38 mouse cellular contexts compared by ENCODE assay signal in genomic region chr16:57049974-57050373, GRCm38 (mm10). TPM values are rescaled to one million over a fixed set of nuclear protein-coding genes. Genes with fewer than 3 reads are reported as not detected.
"Had no signal": no experiment of that assay in that cellular context is flagged by ENCODE, and none has a peak within 500 bp of the region (broad histone marks: within the 10 kb centered on the region; RNA-seq: fewer than 3 reads in every experiment).

No protein-coding gene starts in this region.

- H3K4me1 ChIP-seq: heart, embryonic 10.5 days; heart, embryonic 12.5 days; hindbrain, embryonic 10.5 days; hindbrain, embryonic 12.5 days; intestine, embryonic 15.5 days; limb, embryonic 13.5 days; limb, embryonic 15.5 days; liver, embryonic 12.5 days had no signal

- ATAC-seq: hindbrain, embryonic 16.5 days; inflammation-experienced regulatory T-cells, adult 6 months; intestine, embryonic 15.5 days; intestine, postnatal 0 days; liver, embryonic 12.5 days had no signal

- H3K9me3 ChIP-seq: heart, embryonic 10.5 days; heart, embryonic 12.5 days; hindbrain, embryonic 10.5 days; hindbrain, embryonic 12.5 days; intestine, embryonic 15.5 days; limb, embryonic 13.5 days; limb, embryonic 15.5 days; liver, embryonic 12.5 days had no signal

- H3K4me2 ChIP-seq: heart, embryonic 12.5 days; hindbrain, embryonic 12.5 days; hindbrain, embryonic 14.5 days; intestine, embryonic 15.5 days; limb, embryonic 13.5 days; limb, embryonic 15.5 days; liver, embryonic 12.5 days had no signal

- H3K36me3 ChIP-seq: heart, embryonic 10.5 days; heart, embryonic 12.5 days; hindbrain, embryonic 10.5 days; hindbrain, embryonic 12.5 days; intestine, embryonic 15.5 days; limb, embryonic 13.5 days; limb, embryonic 15.5 days; liver, embryonic 12.5 days had no signal

- H3K9ac ChIP-seq: heart, embryonic 12.5 days; hindbrain, embryonic 12.5 days; hindbrain, embryonic 14.5 days; intestine, embryonic 15.5 days; limb, embryonic 13.5 days; limb, embryonic 15.5 days; liver, embryonic 12.5 days; liver, embryonic 14.5 days had no signal

- DNase-seq: gastrocnemius, postnatal 10 days; gastrocnemius, postnatal 25 days; heart, adult 18-20 months; heart, postnatal 10 days; heart, postnatal 4 days; kidney, adult 18-20 months; kidney, adult 8-10 months; kidney, postnatal 14 days; kidney, postnatal 36 days; left cerebral cortex, postnatal 4 days; lung, adult 18-20 months had no signal

- H3K27ac ChIP-seq: heart, embryonic 10.5 days; hindbrain, embryonic 10.5 days; hindbrain, embryonic 12.5 days; hindbrain, embryonic 14.5 days; intestine, embryonic 15.5 days; kidney, postnatal 0 days; layer of hippocampus, adult 2 months; left cerebral cortex, adult 2 months; limb, embryonic 13.5 days; limb, embryonic 15.5 days; liver, embryonic 12.5 days; liver, embryonic 14.5 days had no signal

- H3K4me3 ChIP-seq: heart, embryonic 10.5 days; heart, embryonic 12.5 days; hindbrain, embryonic 10.5 days; hindbrain, embryonic 12.5 days; intestine, embryonic 15.5 days; layer of hippocampus, adult 2 months; left cerebral cortex, adult 2 months; limb, embryonic 13.5 days; limb, embryonic 15.5 days; liver, embryonic 12.5 days had no signal

- H3K27me3 ChIP-seq: heart, embryonic 12.5 days; hindbrain, embryonic 12.5 days; intestine, embryonic 15.5 days; limb, embryonic 13.5 days; limb, embryonic 15.5 days; liver, embryonic 12.5 days had no signal

RNA-seq across cellular contexts. Expression of gene Tmem45a2, which starts 21.2 kb away (rescaled TPM):
- total RNA-seq: gastrocnemius, postnatal 10 days; gastrocnemius, postnatal 25 days; gastrocnemius, postnatal 4 days; granulocyte monocyte progenitor cell, adult 5-6 weeks; heart, adult 18-20 months; heart, adult 8-10 months; heart, postnatal 10 days; heart, postnatal 25 days; heart, postnatal 4 days; layer of hippocampus, adult 2 months; layer of hippocampus, postnatal 25 days; left cerebral cortex, adult 2 months; left cerebral cortex, postnatal 25 days; left cerebral cortex, postnatal 4 days; liver, adult 2 months had no signal
- polyA plus RNA-seq: heart, embryonic 10.5 days; heart, embryonic 12.5 days; heart, embryonic 16.5 days; hindbrain, embryonic 10.5 days; inflammation-experienced regulatory T-cells, adult 6 months; intestine, embryonic 15.5 days; kidney, embryonic 14.5 days; large intestine, adult 2 months; limb, embryonic 11.5 days; limb, embryonic 15.5 days; liver, adult 2 months; liver, embryonic 12.5 days had no signal
